Mouse (Mus musculus): ENCODE results near the gene Riox1. TPM values are rescaled to one million over a fixed set of nuclear protein-coding genes. Genes with fewer than 3 reads are reported as not detected.
"Not testable (repeated sequence)": the region's sequence is repeated elsewhere in the genome, so short reads cannot be mapped to it uniquely, and the experiment has no call there.

The Riox1 gene
- polyA plus RNA-seq, 2 experiments, result 6.8 to 7.8 TPM

DNA sequence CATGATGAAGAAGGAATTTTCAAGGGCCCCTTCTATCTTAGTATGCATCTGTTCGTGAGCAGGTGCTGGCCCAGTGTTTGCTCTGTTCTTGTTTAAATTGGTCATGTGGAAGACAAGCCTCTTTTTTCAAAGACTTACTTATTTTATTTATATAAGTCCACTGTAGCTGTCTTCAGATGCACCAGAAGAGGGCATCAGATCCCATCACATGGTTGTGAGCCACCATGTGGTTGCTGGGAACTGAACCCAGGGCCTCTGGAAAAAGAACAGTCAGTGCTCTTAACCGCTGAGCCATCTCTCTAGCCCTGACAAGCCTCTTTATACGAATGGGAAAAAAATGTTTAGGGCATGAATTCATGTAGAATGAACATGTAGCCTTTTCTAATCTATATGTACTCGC, 39.0 kb downstream of the Riox1 start:
- H3K4me3 ChIP-seq (ENCODE audit: insufficient read depth in 1 of 2, low read depth in 2 of 2, low read length in 2 of 2), result no peak overlapping the region
- 79% methylated on average over 4 of the region's 4 CpGs for WGBS (ENCODE audit: insufficient replicate concordance)
- no peaks in the 10 kb centered on the region for H3K36me3 ChIP-seq (replicated peaks; ENCODE audit: control insufficient read depth, insufficient read depth, low read depth)
- H3K9ac ChIP-seq (replicated peaks), result no peak overlapping the region
- DNase-seq (ENCODE audit: low read depth in 3 of 3, low spot score in 3 of 3), result no peak
- H3K27me3 ChIP-seq (ENCODE audit: control insufficient read depth, insufficient read depth, low read length), result no peaks in the 10 kb centered on the region
- ATAC-seq (ENCODE audit: insufficient read depth), result no peak
- no peaks in the 10 kb centered on the region for H3K9me3 ChIP-seq (ENCODE audit: control insufficient read depth, low read length)
- no peak overlapping the region for H3K4me2 ChIP-seq (ENCODE audit: low read depth)
- TF ChIP-seq CTCF (IDR thresholded peaks at IDR 0.05; ENCODE audit: low read depth) (no peak), EP300 (IDR thresholded peaks at IDR 0.05; ENCODE audit: low read depth) (no peak)
- no peak overlapping the region for H3K27ac ChIP-seq
- H3K4me1 ChIP-seq (replicated peaks; ENCODE audit: control insufficient read depth in 2 of 2, insufficient read depth in 2 of 2, low read length in 1 of 2), result peaks cover 0 to 6% of the 10 kb centered on the region in 2 experiments; a peak in 2 of 4 replicates

DNA sequence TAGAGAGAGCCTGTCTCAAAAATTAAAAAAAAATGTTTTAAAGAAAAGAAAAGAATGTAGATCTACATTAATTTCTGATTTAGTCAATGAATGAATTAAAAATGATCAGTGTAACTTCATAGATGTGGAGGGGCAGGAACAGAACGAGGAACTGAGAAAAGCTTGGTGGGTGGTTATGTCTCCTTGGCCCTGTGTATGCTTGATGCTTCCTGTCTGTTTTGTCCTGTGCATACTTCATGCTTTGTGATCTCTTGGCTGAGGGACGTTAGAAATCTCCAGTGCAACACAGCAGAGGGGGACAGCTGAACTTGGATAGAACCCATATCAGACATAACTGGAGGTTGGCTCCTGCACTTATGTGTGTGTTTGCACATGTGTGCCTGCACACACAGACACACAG, 46.8 kb downstream of the Riox1 start:
- Histone ChIP-seq H3K4me2 (ENCODE audit: low read depth) (no peak overlapping the region), H3K36me3 (replicated peaks; ENCODE audit: control insufficient read depth, insufficient read depth, low read depth) (no peaks in the 10 kb centered on the region), H3K9me3 (ENCODE audit: control insufficient read depth, low read length) (no peaks in the 10 kb centered on the region), H3K27ac (no peak overlapping the region), H3K9ac (replicated peaks) (no peak overlapping the region), H3K4me1 (replicated peaks; ENCODE audit: control insufficient read depth in 2 of 2, insufficient read depth in 2 of 2, low read length in 1 of 2) (peaks cover 0 to 3% of the 10 kb centered on the region in 2 experiments; a peak in 2 of 4 replicates), H3K27me3 (ENCODE audit: control insufficient read depth, insufficient read depth, low read length) (no peaks in the 10 kb centered on the region), H3K4me3 (ENCODE audit: insufficient read depth in 1 of 2, low read depth in 2 of 2, low read length in 2 of 2) (no peak overlapping the region)
- ATAC-seq (ENCODE audit: insufficient read depth) (no peak), DNase-seq (ENCODE audit: low read depth in 3 of 3, low spot score in 3 of 3) (no peak)
- 36% methylated on average over 2 of the region's 2 CpGs for WGBS (ENCODE audit: insufficient replicate concordance)
- no peak for TF ChIP-seq EP300 (IDR thresholded peaks at IDR 0.05; ENCODE audit: low read depth)
- TF ChIP-seq CTCF (IDR thresholded peaks at IDR 0.05; ENCODE audit: low read depth), result no peak

DNA sequence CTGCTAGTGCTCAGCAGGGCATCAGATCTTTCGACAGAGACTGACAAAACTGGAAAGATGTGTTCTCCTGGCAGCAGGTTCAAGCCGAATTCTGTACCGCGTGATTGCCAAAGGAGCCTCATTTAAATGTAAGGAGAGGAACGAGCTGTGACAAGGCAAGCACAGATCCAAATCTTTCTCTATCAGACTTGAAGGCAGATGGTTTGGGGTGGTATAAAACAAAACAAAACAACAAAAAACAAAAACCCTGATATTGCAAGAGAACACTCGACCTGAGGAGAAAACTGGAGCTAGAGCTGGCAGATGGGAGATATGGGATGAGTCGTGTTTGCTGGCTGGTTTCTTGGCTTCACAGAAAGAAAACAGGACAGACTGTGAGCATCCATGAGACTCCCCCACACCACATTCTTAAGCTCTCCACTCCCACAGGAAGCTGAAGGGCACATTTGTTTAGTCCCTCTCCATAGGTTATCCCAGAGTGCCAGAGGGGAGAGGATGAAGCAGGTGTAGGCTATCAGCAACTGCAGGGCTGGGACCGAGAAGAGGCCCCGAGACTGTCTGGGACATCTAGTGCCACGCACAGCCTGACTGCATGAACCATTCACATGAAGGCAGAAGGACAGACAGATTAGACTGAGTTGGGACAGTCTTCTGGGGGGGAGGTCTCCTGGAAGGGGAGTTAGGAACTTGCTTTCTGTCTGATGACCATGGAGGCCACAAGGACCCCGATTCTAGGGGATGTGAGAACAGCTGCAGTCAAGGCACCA, 48.1 kb downstream of the Riox1 start:
- Histone ChIP-seq H3K4me3 (ENCODE audit: insufficient read depth in 1 of 2, low read depth in 2 of 2, low read length in 2 of 2) (no peak overlapping the region), H3K4me1 (replicated peaks; ENCODE audit: control insufficient read depth in 2 of 2, insufficient read depth in 2 of 2, low read length in 1 of 2) (peaks cover 0 to 3% of the 10 kb centered on the region in 2 experiments; a peak in 2 of 4 replicates), H3K27me3 (ENCODE audit: control insufficient read depth, insufficient read depth, low read length) (no peaks in the 10 kb centered on the region), H3K9me3 (ENCODE audit: control insufficient read depth, low read length) (no peaks in the 10 kb centered on the region), H3K4me2 (ENCODE audit: low read depth) (no peak overlapping the region), H3K9ac (replicated peaks) (no peak overlapping the region), H3K36me3 (replicated peaks; ENCODE audit: control insufficient read depth, insufficient read depth, low read depth) (no peaks in the 10 kb centered on the region), H3K27ac (no peak overlapping the region)
- 48% methylated on average over 11 of the region's 11 CpGs for WGBS (ENCODE audit: insufficient replicate concordance)
- no peak for ATAC-seq (ENCODE audit: insufficient read depth)
- no peak for TF ChIP-seq CTCF (IDR thresholded peaks at IDR 0.05; ENCODE audit: low read depth)
- TF ChIP-seq EP300 (IDR thresholded peaks at IDR 0.05; ENCODE audit: low read depth), result no peak
- DNase-seq (ENCODE audit: low read depth in 3 of 3, low spot score in 3 of 3), result no peak

DNA sequence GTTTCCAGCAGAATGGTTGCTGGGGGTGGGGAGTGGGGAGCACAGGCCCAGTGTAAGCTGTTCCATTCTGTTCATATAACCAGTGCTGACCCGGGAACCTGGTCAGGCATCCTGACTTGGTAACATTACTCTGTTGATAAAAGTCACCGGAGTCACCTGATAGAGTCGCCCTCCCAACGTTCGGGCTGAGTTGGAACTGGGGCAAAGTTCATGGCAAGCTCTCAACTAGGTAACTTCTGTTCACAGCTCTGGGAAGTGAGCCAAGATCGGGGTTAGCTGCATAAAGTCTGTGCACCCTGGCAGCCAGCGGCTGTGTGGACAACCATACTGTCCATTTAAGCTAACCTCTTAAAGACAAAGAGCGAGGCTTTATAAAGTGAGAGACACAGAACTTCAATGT, 48.8 kb downstream of the Riox1 start:
- 58% methylated on average over 8 of the region's 8 CpGs for WGBS (ENCODE audit: insufficient replicate concordance)
- ATAC-seq (ENCODE audit: insufficient read depth) (peak; percentile 74), DNase-seq (ENCODE audit: low read depth in 3 of 3, low spot score in 3 of 3) (peak in 1 of 3 experiments; percentile 25)
- not testable (repeated sequence) for H3K27ac ChIP-seq; H3K36me3 ChIP-seq (replicated peaks; ENCODE audit: control insufficient read depth, insufficient read depth, low read depth); H3K9ac ChIP-seq (replicated peaks); H3K4me2 ChIP-seq (ENCODE audit: low read depth); H3K4me3 ChIP-seq (ENCODE audit: insufficient read depth in 1 of 2, low read depth in 2 of 2, low read length in 2 of 2); H3K4me1 ChIP-seq (replicated peaks; ENCODE audit: control insufficient read depth in 2 of 2, insufficient read depth in 2 of 2, low read length in 1 of 2); H3K9me3 ChIP-seq (ENCODE audit: control insufficient read depth, low read length); H3K27me3 ChIP-seq (ENCODE audit: control insufficient read depth, insufficient read depth, low read length)

DNA sequence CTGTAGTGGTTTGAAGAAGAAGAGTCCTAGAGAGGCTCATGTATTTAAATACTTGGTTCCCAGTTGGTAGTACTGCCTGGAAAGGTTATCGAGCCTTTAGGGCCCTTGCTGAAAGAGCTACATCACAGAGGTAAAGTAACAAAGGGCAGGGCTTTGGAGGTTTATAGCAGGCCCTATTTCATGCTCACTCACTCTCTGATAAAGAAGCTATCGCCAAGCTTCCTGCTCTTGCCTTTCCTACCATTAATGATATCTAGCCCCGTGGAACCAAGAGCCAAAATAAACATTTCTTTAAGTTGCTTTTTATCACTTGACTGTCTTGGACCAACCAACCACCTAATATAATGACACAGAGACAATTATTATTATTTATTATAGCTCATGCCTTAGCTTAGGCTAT, 50.0 kb downstream of the Riox1 start:
- WGBS (ENCODE audit: insufficient replicate concordance), result 52% methylated on average over 3 of the region's 3 CpGs
- Histone ChIP-seq H3K4me1 (replicated peaks; ENCODE audit: control insufficient read depth in 2 of 2, insufficient read depth in 2 of 2, low read length in 1 of 2) (peaks cover 0 to 3% of the 10 kb centered on the region in 2 experiments; a peak in 2 of 4 replicates), H3K36me3 (replicated peaks; ENCODE audit: control insufficient read depth, insufficient read depth, low read depth) (no peaks in the 10 kb centered on the region), H3K4me2 (ENCODE audit: low read depth) (no peak overlapping the region), H3K9ac (replicated peaks) (no peak overlapping the region), H3K27ac (no peak overlapping the region), H3K9me3 (ENCODE audit: control insufficient read depth, low read length) (no peaks in the 10 kb centered on the region), H3K27me3 (ENCODE audit: control insufficient read depth, insufficient read depth, low read length) (no peaks in the 10 kb centered on the region), H3K4me3 (ENCODE audit: insufficient read depth in 1 of 2, low read depth in 2 of 2, low read length in 2 of 2) (no peak overlapping the region)
- TF ChIP-seq CTCF (IDR thresholded peaks at IDR 0.05; ENCODE audit: low read depth) (no peak), EP300 (IDR thresholded peaks at IDR 0.05; ENCODE audit: low read depth) (no peak)
- DNase-seq (ENCODE audit: low read depth in 3 of 3, low spot score in 3 of 3) (no peak), ATAC-seq (ENCODE audit: insufficient read depth) (no peak)

Other genes with a start within 250 kb of the Riox1 start
- gene Papln, start 187.0 kb upstream of the Riox1 start, polyA plus RNA-seq (2012; rRNA removed), result 1.2 and 1.7 TPM in 2 replicates
- 0.27 and 0.81 TPM in 2 replicates for gene Papln, start 187.0 kb upstream of the Riox1 start, polyA plus RNA-seq (2014; fragmentation: Nextera tagmentation; extraction: Ambion mirVana)
- gene Numb, start 28.7 kb upstream of the Riox1 start, polyA plus RNA-seq (2012; rRNA removed), result 13.1 and 14.0 TPM in 2 replicates
- gene Numb, start 28.7 kb upstream of the Riox1 start, polyA plus RNA-seq (2014; fragmentation: Nextera tagmentation; extraction: Ambion mirVana), result 9.7 and 11.3 TPM in 2 replicates
- not detected in 2 replicates for gene Heatr4, start 34.2 kb downstream of the Riox1 start, polyA plus RNA-seq (2012; rRNA removed)
- gene Heatr4, start 34.2 kb downstream of the Riox1 start, polyA plus RNA-seq (2014; fragmentation: Nextera tagmentation; extraction: Ambion mirVana), result not detected in 2 replicates
- 2.7 and 2.9 TPM in 2 replicates for gene Acot2, start 37.3 kb downstream of the Riox1 start, polyA plus RNA-seq (2012; rRNA removed)
- 5.5 and 6.0 TPM in 2 replicates for gene Acot2, start 37.3 kb downstream of the Riox1 start, polyA plus RNA-seq (2014; fragmentation: Nextera tagmentation; extraction: Ambion mirVana)
- gene Acot1, start 58.9 kb downstream of the Riox1 start, polyA plus RNA-seq (2012; rRNA removed), result 12.8 and 14.7 TPM in 2 replicates
- 28.3 and 35.7 TPM in 2 replicates for gene Acot1, start 58.9 kb downstream of the Riox1 start, polyA plus RNA-seq (2014; fragmentation: Nextera tagmentation; extraction: Ambion mirVana)
- 4.8 and 5.0 TPM in 2 replicates for gene Acot4, start 87.8 kb downstream of the Riox1 start, polyA plus RNA-seq (2012; rRNA removed)
- gene Acot4, start 87.8 kb downstream of the Riox1 start, polyA plus RNA-seq (2014; fragmentation: Nextera tagmentation; extraction: Ambion mirVana), result 7.9 and 8.4 TPM in 2 replicates
- gene Gm49366, start 88.3 kb downstream of the Riox1 start, polyA plus RNA-seq (2012; rRNA removed), result not detected in 2 replicates
- not detected in 2 replicates for gene Gm49366, start 88.3 kb downstream of the Riox1 start, polyA plus RNA-seq (2014; fragmentation: Nextera tagmentation; extraction: Ambion mirVana)
- gene Acot3, start 101.5 kb downstream of the Riox1 start, polyA plus RNA-seq (2012; rRNA removed), result 2.0 and 2.6 TPM in 2 replicates
- gene Acot3, start 101.5 kb downstream of the Riox1 start, polyA plus RNA-seq (2014; fragmentation: Nextera tagmentation; extraction: Ambion mirVana), result 3.7 and 4.4 TPM in 2 replicates
- gene Acot5, start 118.7 kb downstream of the Riox1 start, polyA plus RNA-seq (2012; rRNA removed), result not detected in 2 replicates
- gene Acot5, start 118.7 kb downstream of the Riox1 start, polyA plus RNA-seq (2014; fragmentation: Nextera tagmentation; extraction: Ambion mirVana), result not detected in 2 replicates
- 0.87 and 1.0 TPM in 2 replicates for gene Acot6, start 150.0 kb downstream of the Riox1 start, polyA plus RNA-seq (2012; rRNA removed)
- gene Acot6, start 150.0 kb downstream of the Riox1 start, polyA plus RNA-seq (2014; fragmentation: Nextera tagmentation; extraction: Ambion mirVana), result 0.48 and 0.77 TPM in 2 replicates
- 0.39 and 0.44 TPM in 2 replicates for gene Dnal1, start 163.8 kb downstream of the Riox1 start, polyA plus RNA-seq (2012; rRNA removed)
- 0.04 and 0.15 TPM in 2 replicates for gene Dnal1, start 163.8 kb downstream of the Riox1 start, polyA plus RNA-seq (2014; fragmentation: Nextera tagmentation; extraction: Ambion mirVana)
- gene Pnma1, start 197.9 kb downstream of the Riox1 start, polyA plus RNA-seq (2012; rRNA removed), result 0.09 and 0.10 TPM in 2 replicates
- gene Pnma1, start 197.9 kb downstream of the Riox1 start, polyA plus RNA-seq (2014; fragmentation: Nextera tagmentation; extraction: Ambion mirVana), result 0.05 and 0.11 TPM in 2 replicates

Data from liver, embryonic 14.5 days (tissue).